Mouse (Mus musculus): ENCODE data around the gene Rpl4. TPM values are rescaled to one million over a fixed set of nuclear protein-coding genes. Genes with fewer than 3 reads are reported as not detected.
"Not testable (repeated sequence)": the region's sequence is repeated elsewhere in the genome, so short reads cannot be mapped to it uniquely, and the experiment has no call there.

Gene Rpl4
- polyA plus RNA-seq, 1 experiment from 2014 or later: 628 TPM

GRCm38 (mm10) chr9:64169967-64170366 is 3.2 kb upstream of the Rpl4 start:
- H3K4me1 ChIP-seq (ENCODE audit: control insufficient read depth, insufficient read depth, low read length): peaks cover 14% of the 10 kb centered on the region
- 98% methylated on average over 3 of the region's 3 CpGs for WGBS
- H3K9me3 ChIP-seq (ENCODE audit: control insufficient read depth, low read length); H3K4me2 ChIP-seq (ENCODE audit: low read depth, low read length); H3K4me3 ChIP-seq (ENCODE audit: low read depth, low read length); ATAC-seq (ENCODE audit: low read depth); H3K36me3 ChIP-seq (ENCODE audit: control insufficient read depth, insufficient read depth, low read length); H3K9ac ChIP-seq (replicated peaks; ENCODE audit: low read depth, low read length); H3K27me3 ChIP-seq (ENCODE audit: control insufficient read depth, insufficient read depth, low read length); H3K27ac ChIP-seq (ENCODE audit: low read depth, low read length): not testable (repeated sequence)

GRCm38 (mm10) chr9:64172145-64172815 is 895 bp upstream of the Rpl4 start:
- no peak for ATAC-seq (ENCODE audit: low read depth)
- 3% methylated on average over 18 of the region's 18 CpGs for WGBS
- Histone ChIP-seq H3K36me3 (ENCODE audit: control insufficient read depth, insufficient read depth, low read length) (peaks cover 23% of the 10 kb centered on the region), H3K4me2 (ENCODE audit: low read depth, low read length) (peak overlapping the region; percentile 80), H3K27ac (ENCODE audit: low read depth, low read length) (peak overlapping the region; percentile 80; the same call in 1 of the 2 replicates), H3K4me3 (ENCODE audit: low read depth, low read length) (peak overlapping the region; percentile 73), H3K4me1 (ENCODE audit: control insufficient read depth, insufficient read depth, low read length) (peaks cover 14% of the 10 kb centered on the region), H3K9ac (replicated peaks; ENCODE audit: low read depth, low read length) (peak overlapping the region; percentile 59), H3K9me3 (ENCODE audit: control insufficient read depth, low read length) (no peaks in the 10 kb centered on the region), H3K27me3 (ENCODE audit: control insufficient read depth, insufficient read depth, low read length) (no peaks in the 10 kb centered on the region)

- Histone ChIP-seq H3K4me2 (ENCODE audit: low read depth, low read length) (peak overlapping the region; percentile 94), H3K36me3 (ENCODE audit: control insufficient read depth, insufficient read depth, low read length) (peaks cover 38% of the 10 kb centered on the region), H3K9me3 (ENCODE audit: control insufficient read depth, low read length) (no peaks in the 10 kb centered on the region), H3K27ac (ENCODE audit: low read depth, low read length) (peak overlapping the region; percentile 80), H3K9ac (replicated peaks; ENCODE audit: low read depth, low read length) (peak overlapping the region; percentile 59), H3K4me3 (ENCODE audit: low read depth, low read length) (peak overlapping the region; percentile 73), H3K4me1 (ENCODE audit: control insufficient read depth, insufficient read depth, low read length) (peaks cover 14% of the 10 kb centered on the region), H3K27me3 (ENCODE audit: control insufficient read depth, insufficient read depth, low read length) (no peaks in the 10 kb centered on the region)
- no peak for ATAC-seq (ENCODE audit: low read depth)
- WGBS: under 1% methylated on average over 16 of the region's 16 CpGs
These were observed 568 bp downstream of the Rpl4 start for GRCm38 (mm10) chr9:64173666-64174220.

- Histone ChIP-seq H3K36me3 (ENCODE audit: control insufficient read depth, insufficient read depth, low read length) (peaks cover 38% of the 10 kb centered on the region), H3K27ac (ENCODE audit: low read depth, low read length) (no peak overlapping the region), H3K4me3 (ENCODE audit: low read depth, low read length) (peak overlapping the region; percentile 73), H3K4me2 (ENCODE audit: low read depth, low read length) (peak overlapping the region; percentile 94), H3K9ac (replicated peaks; ENCODE audit: low read depth, low read length) (peak overlapping the region; percentile 59; the same call in 1 of the 2 replicates), H3K4me1 (ENCODE audit: control insufficient read depth, insufficient read depth, low read length) (peaks cover 14% of the 10 kb centered on the region), H3K9me3 (ENCODE audit: control insufficient read depth, low read length) (no peaks in the 10 kb centered on the region), H3K27me3 (ENCODE audit: control insufficient read depth, insufficient read depth, low read length) (no peaks in the 10 kb centered on the region)
- ATAC-seq (ENCODE audit: low read depth): no peak
These were observed 1.2 kb downstream of the Rpl4 start for GRCm38 (mm10) chr9:64174341-64174740.

GRCm38 (mm10) chr9:64174766-64175165 is 1.6 kb downstream of the Rpl4 start:
- H3K36me3 ChIP-seq (ENCODE audit: control insufficient read depth, insufficient read depth, low read length): peaks cover 38% of the 10 kb centered on the region
- 71% methylated on average over 8 of the region's 8 CpGs for WGBS
- no peak overlapping the region for H3K27ac ChIP-seq (ENCODE audit: low read depth, low read length)
- H3K4me1 ChIP-seq (ENCODE audit: control insufficient read depth, insufficient read depth, low read length): peaks cover 17% of the 10 kb centered on the region
- H3K4me3 ChIP-seq (ENCODE audit: low read depth, low read length): peak overlapping the region; percentile 73; the same call in 1 of the 2 replicates
- H3K4me2 ChIP-seq (ENCODE audit: low read depth, low read length): peak overlapping the region; percentile 94; the same call in 1 of the 2 replicates
- H3K9ac ChIP-seq (replicated peaks; ENCODE audit: low read depth, low read length): no peak overlapping the region
- H3K27me3 ChIP-seq (ENCODE audit: control insufficient read depth, insufficient read depth, low read length): no peaks in the 10 kb centered on the region
- H3K9me3 ChIP-seq (ENCODE audit: control insufficient read depth, low read length): no peaks in the 10 kb centered on the region
- no peak for ATAC-seq (ENCODE audit: low read depth)

- 91% methylated on average over 11 of the region's 11 CpGs for WGBS
- no peak overlapping the region for H3K27ac ChIP-seq (ENCODE audit: low read depth, low read length)
These were observed 2.2 kb downstream of the Rpl4 start for GRCm38 (mm10) chr9:64175378-64175777.

GRCm38 (mm10) chr9:64178610-64178973 is 5.4 kb downstream of the Rpl4 start:
- 41% methylated on average over 3 of the region's 3 CpGs for WGBS
- ATAC-seq (ENCODE audit: low read depth): peak; percentile 68
- Histone ChIP-seq H3K9me3 (ENCODE audit: control insufficient read depth, low read length) (no peaks in the 10 kb centered on the region), H3K27me3 (ENCODE audit: control insufficient read depth, insufficient read depth, low read length) (no peaks in the 10 kb centered on the region), H3K9ac (replicated peaks; ENCODE audit: low read depth, low read length) (no peak overlapping the region; the same call in 1 of the 2 replicates), H3K4me2 (ENCODE audit: low read depth, low read length) (peak overlapping the region; percentile 66), H3K4me1 (ENCODE audit: control insufficient read depth, insufficient read depth, low read length) (peaks cover 18% of the 10 kb centered on the region), H3K27ac (ENCODE audit: low read depth, low read length) (peak overlapping the region; percentile 80; the same call in 1 of the 2 replicates), H3K4me3 (ENCODE audit: low read depth, low read length) (peak overlapping the region; percentile 64), H3K36me3 (ENCODE audit: control insufficient read depth, insufficient read depth, low read length) (peaks cover 56% of the 10 kb centered on the region)

More at GRCm38 (mm10) chr9:64175378-64175777, 2.2 kb downstream of the Rpl4 start:
- Histone ChIP-seq H3K36me3 (ENCODE audit: control insufficient read depth, insufficient read depth, low read length) (peaks cover 38% of the 10 kb centered on the region), H3K9ac (replicated peaks; ENCODE audit: low read depth, low read length) (no peak overlapping the region), H3K9me3 (ENCODE audit: control insufficient read depth, low read length) (no peaks in the 10 kb centered on the region), H3K27me3 (ENCODE audit: control insufficient read depth, insufficient read depth, low read length) (no peaks in the 10 kb centered on the region), H3K4me1 (ENCODE audit: control insufficient read depth, insufficient read depth, low read length) (peaks cover 23% of the 10 kb centered on the region), H3K4me3 (ENCODE audit: low read depth, low read length) (no peak overlapping the region), H3K4me2 (ENCODE audit: low read depth, low read length) (no peak overlapping the region)
- ATAC-seq (ENCODE audit: low read depth): no peak

GRCm38 (mm10) chr9:64178974-64179646 is 5.9 kb downstream of the Rpl4 start, which contains the start of gene Snapc5:
Gene Snapc5, plus strand, starts transcription at chr9:64179274.
- Histone ChIP-seq H3K27ac (ENCODE audit: low read depth, low read length) (peak within 1 kb of the TSS; percentile 80), H3K9ac (replicated peaks; ENCODE audit: low read depth, low read length) (peak within 1 kb of the TSS; percentile 64), H3K4me1 (ENCODE audit: control insufficient read depth, insufficient read depth, low read length) (peaks cover 16% of the 10 kb centered on the region), H3K36me3 (ENCODE audit: control insufficient read depth, insufficient read depth, low read length) (peaks cover 56% of the 10 kb centered on the region), H3K9me3 (ENCODE audit: control insufficient read depth, low read length) (no peaks in the 10 kb centered on the region), H3K4me2 (ENCODE audit: low read depth, low read length) (peak within 1 kb of the TSS; percentile 66), H3K4me3 (ENCODE audit: low read depth, low read length) (peak within 1 kb of the TSS; percentile 64), H3K27me3 (ENCODE audit: control insufficient read depth, insufficient read depth, low read length) (no peaks in the 10 kb centered on the region)
- ATAC-seq (ENCODE audit: low read depth): peak; percentile 96
- WGBS: under 1% methylated on average over 35 of the region's 35 CpGs

GRCm38 (mm10) chr9:64183295-64183694 is 10.1 kb downstream of the Rpl4 start:
- not testable (repeated sequence) for H3K9ac ChIP-seq (replicated peaks; ENCODE audit: low read depth, low read length); H3K27me3 ChIP-seq (ENCODE audit: control insufficient read depth, insufficient read depth, low read length); H3K27ac ChIP-seq (ENCODE audit: low read depth, low read length); H3K4me3 ChIP-seq (ENCODE audit: low read depth, low read length); H3K9me3 ChIP-seq (ENCODE audit: control insufficient read depth, low read length); ATAC-seq (ENCODE audit: low read depth); H3K4me2 ChIP-seq (ENCODE audit: low read depth, low read length); H3K4me1 ChIP-seq (ENCODE audit: control insufficient read depth, insufficient read depth, low read length)
- WGBS: 90% methylated on average over 5 of the region's 5 CpGs
- peaks cover 23% of the 10 kb centered on the region for H3K36me3 ChIP-seq (ENCODE audit: control insufficient read depth, insufficient read depth, low read length)
